Mouse (Mus musculus): ENCODE measurements around the gene Bcl2l1.
A peak's percentile ranks its signal among the peaks of the same experiment; 100 is the strongest.

The Bcl2l1 gene

DNA sequence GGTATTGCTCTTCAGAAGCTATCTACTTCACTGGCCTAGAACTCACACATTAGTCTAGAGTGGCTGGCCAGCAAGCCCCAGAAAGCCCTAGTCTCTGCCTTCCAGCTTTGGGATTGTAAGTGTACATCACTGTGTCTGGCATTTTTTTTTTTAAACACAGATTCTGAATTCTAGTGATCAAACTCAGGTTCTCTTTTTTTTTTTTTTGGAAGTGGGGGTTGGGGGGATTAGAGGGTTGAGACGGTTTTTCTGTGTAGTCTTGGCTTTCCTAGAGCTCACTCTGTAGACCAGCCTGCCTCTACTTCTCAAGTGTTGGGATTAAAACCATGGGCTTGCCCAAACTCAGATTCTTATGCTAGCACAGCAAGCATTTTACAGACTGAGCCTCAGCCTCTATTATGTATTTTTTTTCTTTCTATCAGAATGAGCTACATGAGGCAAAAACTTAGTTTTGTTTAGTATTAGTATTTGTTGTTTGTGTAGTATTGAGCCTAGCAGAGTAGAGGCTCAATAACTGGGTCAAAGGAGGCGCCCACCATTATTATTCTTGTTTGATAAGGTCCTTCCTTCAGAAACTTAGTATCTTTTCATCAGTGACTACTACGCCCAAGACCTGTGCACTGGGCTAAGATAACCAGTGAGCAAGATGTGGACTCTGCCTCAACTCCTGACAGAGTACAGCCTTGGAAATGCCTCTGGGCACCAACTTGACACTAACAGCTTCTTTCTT is 6.9 kb downstream of the Bcl2l1 start:
- no peak for DNase-seq (ENCODE audit: low spot score)

DNA sequence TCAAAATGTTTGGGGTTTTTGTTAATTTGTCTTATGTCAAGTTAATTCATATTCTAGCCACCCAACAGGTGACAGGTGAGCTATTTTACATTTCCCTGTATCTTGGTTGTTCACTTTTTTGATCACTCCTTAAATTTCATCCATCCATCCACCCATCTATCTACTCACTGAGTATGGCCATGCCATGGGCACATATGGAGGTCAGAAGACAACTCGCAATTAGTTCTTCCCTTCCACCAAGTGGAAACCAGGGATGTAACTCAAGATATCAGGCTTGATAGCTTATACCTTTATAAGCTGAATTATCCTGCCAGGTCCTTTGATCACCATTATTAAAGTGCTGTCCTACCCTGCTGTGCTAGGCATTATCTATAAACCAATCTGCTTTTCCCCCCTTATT is 7.8 kb downstream of the Bcl2l1 start:
- DNase-seq (ENCODE audit: low spot score), result no peak

DNA sequence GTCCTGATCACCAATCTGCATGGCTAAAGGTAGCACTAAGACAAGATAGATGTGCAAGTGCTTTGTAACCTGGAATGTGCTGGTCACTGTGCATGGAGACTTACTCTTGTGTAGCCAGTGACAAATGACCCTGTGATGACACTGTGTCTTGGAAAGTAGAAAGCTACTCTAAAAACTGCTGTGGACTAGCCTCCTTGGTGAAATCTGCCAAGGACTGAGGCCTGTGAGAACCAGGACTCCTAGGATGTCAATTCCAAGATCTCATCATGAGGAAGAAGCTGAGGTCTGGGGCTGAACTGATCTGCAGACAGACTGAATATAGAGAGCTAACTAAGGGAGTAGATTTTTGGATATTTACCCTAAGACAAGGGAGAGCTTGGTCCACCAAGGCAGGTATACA is 10.0 kb downstream of the Bcl2l1 start:
- DNase-seq (ENCODE audit: low spot score), result no peak

DNA sequence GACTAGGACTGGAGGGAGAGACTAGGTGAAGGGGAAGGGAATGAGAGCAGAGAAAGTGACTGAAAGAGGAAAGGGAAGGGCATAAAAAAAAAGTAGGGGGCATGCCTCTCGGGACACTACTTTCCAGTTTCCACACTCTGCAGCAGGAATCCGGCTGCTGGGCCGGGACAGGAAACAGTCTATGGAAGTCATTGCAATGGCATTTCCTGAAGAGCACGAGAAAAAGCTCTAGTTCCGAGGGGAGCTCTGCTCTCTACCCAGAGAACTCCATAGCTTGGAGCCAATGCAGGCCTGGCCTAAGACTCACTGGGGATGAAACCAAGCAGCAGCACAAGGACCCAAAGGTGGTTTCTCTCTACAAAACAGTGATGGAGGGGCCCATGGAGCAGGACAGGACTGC is 10.5 kb downstream of the Bcl2l1 start:
- no peak for DNase-seq (ENCODE audit: low spot score)

DNA sequence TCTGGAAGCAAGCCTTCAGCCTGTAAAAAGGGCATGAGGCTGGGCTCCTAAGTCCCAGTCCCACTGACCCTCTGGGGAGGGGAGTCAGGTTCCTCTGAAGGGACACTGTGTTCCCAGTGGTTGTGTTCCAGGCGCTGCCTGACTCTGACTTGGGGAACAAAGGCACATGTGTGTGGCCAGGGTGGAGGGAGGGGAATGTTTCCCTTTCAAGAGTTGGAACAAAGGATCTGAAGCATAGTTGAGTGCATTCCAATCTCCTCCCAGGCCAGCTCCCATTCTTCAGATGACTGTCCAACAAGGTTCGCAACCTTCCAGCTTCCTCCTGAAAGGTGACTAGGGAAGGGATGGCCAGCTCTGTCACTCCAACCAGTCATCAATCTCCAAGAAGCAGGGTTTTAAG is 11.2 kb downstream of the Bcl2l1 start:
- peak; percentile 86 for DNase-seq (ENCODE audit: low spot score)

DNA sequence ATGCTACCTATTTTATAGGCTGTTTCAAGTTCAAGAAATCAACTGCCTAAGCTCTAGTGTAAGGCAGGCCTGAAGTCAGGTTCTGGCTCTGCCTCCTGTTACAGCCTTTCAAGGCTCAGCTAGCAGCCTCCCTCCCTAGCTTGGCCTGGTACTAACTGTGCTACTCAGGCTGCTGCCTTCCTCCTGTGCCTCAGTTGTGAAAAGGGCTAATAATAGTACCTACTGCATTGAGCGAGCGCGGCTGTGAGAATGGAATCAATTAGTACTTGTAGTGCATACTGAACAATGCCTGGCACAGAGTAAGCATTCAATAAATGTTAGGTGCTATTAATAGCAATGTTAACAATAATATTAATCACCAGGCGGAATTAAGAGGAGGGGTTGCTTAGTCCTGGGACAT is 11.6 kb downstream of the Bcl2l1 start:
- DNase-seq (ENCODE audit: low spot score), result no peak

DNA sequence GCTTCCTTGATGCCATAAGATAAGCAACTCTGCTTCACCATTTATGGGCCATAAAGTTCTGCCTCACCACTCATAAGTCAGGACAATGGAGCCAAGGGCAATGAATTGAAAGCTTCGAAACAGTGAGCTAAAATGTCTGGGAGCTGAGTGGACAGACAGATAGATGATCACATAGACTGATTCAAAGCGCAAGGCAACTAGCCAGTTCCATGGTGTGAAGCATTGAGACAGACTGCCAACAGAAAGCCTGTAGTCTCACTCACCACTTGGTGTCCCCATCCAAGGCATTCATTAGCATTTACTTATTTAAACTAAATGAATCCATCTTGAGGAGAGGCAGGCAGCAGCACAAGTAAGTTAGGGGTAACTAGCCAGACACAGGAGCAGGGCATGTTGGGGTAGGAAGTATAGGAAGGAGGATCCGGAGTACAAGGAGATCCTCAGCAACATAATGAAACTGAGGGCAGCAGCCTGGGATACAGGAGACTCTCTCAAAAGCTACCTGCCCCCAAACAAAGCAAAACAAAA is 12.4 kb downstream of the Bcl2l1 start:
- no peak for DNase-seq (ENCODE audit: low spot score)

DNA sequence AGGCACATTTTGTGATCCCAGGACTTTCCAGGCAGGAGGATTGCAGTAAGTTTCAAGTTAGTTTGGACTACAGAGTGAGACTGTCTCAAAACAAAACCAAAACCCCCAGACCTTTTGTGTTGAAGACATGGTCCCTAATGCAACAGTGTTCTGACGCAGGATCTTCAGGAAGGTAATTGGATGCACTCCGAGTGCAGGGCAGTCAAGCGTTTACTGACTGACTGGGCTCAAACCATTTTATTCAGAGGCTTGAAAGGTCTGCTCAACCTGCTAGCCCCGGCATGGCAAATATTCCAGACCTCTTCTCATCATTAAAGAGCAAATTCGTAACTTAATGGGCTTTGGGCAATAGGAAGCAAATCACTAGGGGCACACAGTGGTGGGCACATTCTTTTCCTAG is 12.8 kb downstream of the Bcl2l1 start:
- no peak for DNase-seq (ENCODE audit: low spot score)

DNA sequence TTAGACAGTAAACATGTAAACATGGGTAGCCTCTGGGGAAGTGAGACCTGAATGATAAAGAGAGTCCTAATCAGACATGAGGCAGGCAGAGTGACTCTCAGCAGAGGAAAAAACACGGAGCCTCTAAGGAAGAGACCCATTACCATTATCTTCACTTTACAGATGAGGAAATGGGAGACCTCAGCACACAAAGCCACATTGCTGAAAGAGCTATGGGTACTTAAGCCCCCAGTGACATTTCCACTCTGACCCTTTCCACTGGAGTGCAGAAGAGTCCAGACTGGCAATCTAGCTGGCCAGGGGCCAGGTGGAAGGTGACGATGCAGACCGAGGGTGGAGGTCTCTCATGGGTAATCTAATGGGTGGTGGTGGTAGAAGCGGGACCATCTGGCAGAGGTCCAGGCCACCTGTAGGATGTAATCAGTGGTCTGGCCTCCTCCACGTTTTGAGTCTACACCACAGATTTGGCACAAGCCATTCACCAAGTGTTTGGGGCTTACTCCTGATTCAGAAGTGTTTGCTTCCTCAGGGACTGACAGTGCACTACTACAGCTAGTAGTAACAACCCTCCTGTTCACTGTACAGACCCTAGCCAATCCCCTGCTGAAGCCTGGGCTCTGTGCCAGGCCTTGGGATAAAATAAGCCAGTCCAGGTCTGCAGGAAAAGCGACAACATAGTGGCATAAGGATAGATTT is 13.8 kb downstream of the Bcl2l1 start:
- no peak for DNase-seq (ENCODE audit: low spot score)

DNA sequence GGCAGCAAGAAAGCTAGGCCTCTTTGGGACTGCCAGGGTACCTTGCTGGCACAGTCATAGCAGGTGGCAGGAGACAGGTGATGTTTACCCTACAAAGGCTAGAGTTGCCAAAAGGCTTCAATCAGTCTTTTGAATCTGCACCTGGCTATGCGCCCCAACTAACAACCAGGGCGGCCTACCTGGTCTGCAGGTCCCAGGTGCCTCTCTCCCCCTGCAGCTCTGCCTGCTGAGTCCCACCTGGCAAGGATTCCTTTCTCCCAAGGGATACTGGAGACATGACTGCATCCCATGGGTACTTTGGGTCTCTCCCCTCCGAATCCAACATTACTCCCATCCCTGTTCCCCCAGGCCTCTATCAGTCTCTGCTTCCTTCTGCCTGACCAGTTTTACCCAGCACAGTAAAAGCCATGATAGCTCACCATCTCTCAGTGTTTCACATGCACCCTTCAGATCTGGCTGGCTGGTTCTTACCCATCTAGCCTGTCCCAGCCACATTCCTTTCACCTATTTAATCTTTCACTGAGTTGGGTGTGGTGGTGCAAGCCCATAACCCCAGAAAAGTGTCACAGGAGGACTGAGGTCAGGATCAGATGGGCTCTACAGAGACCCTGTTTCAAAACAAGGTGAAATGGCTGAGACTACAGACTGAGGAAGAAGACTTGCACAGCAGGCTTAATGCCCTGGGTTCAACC is 14.7 kb downstream of the Bcl2l1 start:
- no peak for DNase-seq (ENCODE audit: low spot score)

DNA sequence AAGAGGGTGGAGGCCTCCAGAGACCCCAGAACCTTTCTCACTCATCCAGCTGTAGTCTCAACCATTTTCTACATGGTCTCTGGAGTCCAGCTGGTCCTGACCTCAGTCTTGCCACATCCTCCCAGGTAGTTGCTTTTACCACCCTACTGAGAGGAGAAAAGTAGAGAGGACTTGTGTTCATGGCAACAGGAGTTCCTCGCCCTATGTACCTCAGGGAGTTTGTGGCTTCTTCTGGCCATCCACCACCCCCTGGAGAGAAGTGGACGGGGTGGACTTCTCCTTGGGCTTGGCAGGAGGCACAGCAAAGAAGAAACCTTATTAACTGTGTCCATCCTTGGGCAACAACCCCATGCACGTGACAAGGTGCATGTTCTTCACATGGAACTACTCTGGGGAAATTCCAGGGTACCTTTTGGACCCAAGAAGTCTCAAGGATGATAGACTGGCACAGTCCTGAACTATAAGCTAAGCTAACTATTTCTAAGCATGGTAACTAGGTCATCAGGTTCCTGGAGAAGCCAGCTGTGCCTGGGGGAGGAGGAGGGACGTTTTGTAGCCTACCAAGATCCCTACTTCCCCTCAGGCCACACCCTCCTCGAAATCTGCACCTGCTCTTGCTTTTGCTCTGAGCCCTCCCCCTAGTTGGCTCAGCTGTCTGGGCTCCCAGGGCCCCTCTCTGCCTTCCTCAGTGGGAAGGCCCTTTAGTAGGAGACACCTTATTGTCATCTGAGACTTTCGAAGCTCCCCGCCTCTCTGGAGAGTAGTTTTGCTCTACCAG is 15.5 kb downstream of the Bcl2l1 start:
- DNase-seq (ENCODE audit: low spot score), result no peak

DNA sequence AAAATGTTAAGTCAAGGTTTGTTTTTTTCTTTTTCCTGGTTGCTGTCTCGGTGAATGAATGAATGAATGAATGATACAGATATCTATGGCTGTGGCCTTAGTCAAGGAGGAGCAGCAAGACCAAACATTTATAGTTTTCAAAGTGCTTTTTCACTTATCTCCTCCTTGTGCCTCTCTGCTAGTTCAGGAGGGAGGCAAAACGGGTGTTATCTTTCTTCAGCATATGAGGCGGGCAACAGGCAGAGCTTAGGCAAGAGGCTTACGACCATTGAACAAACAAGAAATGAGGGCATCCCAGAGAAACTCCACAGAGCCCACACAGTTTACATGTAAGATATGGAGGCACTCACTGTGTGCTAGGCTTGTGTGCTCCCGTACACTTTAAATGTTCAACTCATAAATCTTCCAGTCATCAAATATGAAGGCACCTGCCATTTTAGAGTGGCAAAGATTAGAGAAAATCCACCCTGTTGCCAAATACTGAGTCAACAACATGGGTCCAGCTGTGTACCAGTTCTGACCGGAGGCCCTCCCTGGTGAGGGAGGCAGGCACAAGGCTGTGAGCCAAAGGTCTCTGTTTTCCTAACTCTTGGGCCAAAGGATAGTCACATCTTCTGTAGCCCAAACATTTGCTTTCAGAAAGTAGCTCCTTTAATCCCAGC is 17.2 kb downstream of the Bcl2l1 start:
- no peak for DNase-seq (ENCODE audit: low spot score)

DNA sequence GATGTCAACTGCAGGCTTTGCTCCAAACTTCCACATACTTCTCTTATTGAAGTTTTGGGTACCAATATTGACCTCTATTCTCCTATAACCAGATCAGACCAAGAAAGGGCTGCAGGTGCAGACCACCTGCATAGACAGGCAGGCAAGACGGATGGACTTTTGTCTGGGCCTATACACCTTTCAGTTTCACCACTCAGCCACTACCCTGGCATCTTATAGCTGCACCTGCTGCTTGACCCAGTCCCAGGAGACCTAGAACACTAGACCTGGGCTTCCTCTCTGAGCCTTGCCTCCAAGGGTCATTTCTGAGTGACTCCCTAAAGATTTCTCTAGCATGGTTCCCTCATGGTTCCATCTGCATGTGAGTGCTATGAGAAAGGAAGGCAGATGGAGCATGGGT is 18.3 kb downstream of the Bcl2l1 start:
- DNase-seq (ENCODE audit: low spot score), result no peak

DNA sequence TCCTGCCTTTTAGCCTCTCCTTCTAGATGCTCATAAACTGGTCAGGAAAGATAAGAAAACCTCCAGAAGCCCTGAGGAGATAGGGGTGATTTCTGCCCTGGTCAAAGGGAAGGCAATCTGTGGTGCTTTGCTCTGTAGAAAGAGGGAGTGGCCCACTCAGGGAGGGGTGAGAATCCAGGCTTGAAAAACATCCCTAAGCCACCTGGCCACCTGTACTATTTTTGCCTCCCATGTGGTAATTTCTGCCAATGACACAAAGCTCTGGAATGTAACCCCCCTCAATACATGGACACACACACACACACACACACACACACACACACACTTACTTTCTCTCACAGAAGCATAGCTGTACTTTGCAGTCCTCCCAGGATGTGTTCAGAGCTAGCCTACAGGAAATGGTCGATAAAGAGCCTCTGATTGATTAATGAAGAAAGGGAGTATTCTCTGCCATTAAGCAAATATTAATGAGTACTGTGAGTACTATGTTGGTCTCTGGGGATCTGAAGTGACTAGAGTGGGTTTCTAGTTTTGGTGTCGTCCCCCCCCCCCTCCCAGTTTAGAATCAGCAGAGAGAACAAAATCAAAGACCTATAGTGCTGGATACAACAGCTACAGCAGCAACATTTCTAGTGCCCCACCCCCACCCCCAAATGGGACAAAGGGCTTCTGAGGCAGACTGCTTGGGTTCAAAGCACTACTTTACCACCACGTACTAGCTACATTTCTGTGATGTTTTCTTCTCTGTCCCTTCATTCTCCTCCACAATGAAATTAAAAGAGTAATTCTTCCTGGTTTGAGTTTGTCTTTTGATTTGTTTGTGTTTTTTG is 20.0 kb downstream of the Bcl2l1 start:
- no peak for DNase-seq (ENCODE audit: low spot score)

DNA sequence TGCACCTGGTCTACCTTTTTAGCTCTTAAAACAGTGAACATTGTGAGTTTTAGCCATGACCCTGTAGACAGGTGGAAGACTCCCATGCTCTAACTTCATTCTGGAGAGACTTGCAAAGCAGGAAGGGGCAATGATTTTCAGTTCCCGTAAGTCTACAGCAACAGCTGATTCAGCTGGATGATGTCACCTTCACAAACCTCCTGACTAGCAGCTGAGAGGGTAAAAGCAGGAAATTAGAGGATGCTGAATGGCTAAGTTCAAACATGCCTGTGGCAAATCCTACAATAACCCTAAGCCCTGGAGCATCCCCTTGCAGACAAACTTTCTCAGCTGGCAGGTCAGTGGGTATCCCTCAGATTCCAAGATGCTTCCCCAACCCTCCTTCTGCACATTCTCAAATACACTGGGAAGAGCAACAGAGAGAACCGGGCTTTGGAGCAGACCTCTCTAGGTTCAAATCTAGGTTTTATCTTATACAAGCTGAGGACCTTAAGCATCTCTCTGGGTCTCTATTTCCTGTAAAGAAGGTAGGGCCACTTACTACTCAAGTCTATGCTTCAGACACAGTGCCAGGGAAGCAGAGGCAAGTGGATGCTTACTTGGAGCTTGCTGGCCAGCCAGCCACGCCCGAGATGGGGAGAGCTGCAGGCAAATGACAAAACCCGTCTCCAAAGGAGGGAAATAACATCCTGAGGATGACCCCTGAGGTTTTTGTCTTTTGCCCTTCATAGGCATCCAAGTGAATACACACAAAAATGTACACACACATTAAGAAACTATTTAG is 21.2 kb downstream of the Bcl2l1 start:
- no peak for DNase-seq (ENCODE audit: low spot score)

DNA sequence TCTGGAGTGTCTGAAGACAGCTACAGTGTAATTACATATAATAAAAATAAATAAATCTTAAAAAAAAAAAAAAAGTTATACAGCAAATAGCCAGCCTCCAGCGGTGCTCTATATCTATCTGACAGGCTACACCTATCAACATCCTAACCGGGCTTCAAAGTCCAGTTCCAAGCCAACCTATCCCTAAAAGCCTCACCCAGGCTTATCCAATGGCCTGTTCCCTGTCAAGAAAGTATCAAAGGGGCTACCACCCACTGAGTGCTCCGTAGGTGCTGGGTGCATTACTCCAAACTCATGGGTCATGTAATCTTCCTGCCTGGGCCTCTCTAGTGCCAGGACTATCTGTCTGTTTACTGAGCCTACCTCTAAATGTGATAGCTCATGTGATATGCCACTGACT is 23.4 kb downstream of the Bcl2l1 start:
- no peak for DNase-seq (ENCODE audit: low spot score)

DNA sequence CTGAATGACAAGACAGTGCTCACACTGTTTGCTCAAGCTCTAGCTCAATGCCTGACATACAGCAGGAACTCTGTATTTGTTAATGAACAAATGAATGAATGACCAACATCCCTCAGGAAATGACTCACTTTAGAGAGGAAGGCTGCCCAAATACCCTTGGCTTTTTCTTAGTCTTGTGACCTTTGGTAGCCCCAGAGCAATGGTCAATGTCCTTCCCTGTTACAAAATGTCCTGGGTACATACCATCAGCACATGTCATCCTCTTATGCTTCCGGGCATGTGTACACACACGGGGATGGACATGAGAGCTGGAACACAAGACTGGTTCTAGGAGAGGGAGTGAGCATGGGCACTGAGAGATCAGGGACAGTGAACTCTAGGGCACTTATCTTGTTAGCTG is 25.5 kb downstream of the Bcl2l1 start:
- DNase-seq (ENCODE audit: low spot score), result no peak

DNA sequence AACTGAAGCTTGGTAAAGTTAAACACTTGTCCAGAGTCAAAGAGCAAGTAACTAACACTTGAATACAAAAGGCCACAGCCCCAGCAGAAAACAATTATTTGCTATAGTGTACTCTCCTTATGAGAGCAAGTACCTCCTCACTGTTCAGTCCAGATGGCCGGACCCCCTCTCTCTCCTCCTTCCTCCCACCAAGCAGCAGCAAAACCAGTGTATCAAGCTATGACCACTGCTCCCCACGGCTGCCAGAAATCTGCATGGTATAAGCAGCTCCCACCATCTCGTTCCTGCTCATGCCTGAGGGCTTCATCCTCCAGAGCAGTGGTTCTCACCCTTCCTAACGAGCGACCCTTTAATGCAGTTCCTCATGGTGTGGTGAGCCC is 26.4 kb downstream of the Bcl2l1 start:
- DNase-seq (ENCODE audit: low spot score), result no peak

DNA sequence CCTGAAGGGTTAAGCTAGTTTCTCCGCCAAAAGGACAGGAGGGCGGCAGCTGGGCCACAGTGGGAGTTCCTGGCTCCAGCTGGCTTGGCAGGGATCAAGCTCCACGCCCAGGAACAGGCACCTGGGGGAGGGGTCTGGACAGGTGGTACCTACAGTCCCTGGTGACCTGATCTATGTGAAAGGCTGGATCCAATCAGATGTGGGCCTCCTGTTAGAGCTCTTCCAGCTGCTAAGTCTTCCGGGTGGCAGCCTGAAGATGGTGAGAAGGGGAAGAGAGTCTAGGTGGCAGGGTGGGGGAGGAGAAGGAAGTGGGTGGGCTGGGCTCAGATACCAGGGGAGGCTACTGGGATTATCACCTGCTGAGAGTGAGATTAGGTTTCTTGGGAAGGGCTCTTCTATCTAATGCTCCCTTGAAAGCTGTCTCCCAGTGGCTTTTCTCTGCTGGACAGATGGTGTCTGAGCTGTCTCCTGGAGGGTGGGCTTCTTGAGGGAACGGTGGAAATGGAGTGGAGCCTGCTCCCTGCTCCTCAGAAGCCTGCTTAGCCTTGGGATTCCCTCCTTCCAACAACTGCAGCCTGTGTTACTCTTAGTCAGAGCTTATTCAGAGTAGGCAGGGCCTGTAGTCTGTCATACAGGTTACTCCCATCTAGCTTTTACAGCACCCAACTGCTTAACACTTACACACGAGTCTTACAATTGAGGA is 27.0 kb downstream of the Bcl2l1 start:
- DNase-seq (ENCODE audit: low spot score), result no peak

Measured in testis, postnatal 14 days (tissue).